Mouse (Mus musculus) kidney, postnatal 36 days (tissue): ENCODE data around the gene Gabbr1.

ENCODE experiments used
- DNase-seq, 2 experiments: peaks; one replicate each; pipeline ENCODE4 v3.0.0; 2021 to 2022; ENCODE audit warnings: mixed read lengths in 2 of 2

The Gabbr1 gene

DNA sequence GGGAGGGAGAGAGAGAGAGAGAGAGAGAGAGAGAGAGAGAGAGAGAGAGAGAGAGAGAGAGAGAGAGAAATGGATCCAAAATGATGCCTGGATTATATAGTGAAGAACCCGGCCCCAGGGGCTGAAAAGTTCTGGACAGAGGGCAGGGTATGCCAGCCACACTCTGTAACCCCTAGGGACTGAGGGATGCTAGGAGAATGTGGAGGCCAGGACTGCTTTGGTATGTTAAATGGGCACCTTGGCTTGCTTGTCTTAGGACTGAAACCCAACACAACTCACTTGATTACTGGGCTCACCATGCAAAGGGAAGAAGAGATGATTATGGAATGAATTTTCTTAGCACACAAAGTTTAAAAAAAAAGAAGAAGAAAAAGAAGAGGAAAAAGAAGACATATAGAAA, 32.4 kb downstream of the Gabbr1 start:
- DNase-seq = no peak

- DNase-seq = no peak
Measured at GRCm38 (mm10) chr17:37078990-37079389, 33.2 kb downstream of the Gabbr1 start.

- DNase-seq = peak; percentile 48 to 69
Measured at GRCm38 (mm10) chr17:37080119-37080518, 34.4 kb downstream of the Gabbr1 start.

DNA sequence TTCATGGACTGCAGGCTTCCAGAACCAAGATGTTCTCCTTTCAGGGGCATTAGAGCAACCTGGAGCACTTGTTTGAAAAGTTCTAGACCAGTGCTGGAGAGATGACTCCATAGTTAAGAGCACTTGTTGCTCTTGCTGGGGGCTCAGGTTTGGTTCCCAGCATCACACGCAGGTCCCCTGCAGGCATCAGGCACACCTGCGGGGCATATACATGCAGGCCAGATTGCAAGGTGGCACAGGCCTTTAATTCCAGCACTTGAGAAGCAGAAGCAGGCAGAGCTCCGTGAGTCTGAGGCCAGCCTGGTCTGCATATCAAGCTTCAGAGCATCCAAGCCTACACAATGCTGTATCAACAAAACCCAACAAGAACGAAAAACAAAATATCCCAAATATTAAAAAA, 35.9 kb downstream of the Gabbr1 start:
- DNase-seq = no peak

DNA sequence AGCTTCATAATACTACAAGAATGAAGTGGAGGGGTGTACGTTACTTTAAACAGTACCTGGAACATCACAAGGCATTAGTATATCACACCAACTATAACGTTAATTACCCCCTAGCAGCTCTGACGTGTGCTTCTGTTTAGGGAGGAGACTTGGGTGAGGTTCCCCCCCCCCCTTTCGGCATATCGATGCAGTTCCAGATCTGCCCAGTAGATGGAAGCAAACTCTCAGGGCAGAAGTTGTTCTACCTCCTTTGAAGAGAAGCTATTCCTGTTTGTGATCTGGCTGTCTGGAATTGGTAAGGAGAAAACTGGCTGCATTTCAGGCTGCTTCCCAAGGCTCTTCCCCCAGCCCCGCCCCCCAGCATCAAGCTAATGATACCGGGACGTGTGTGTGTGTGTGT, 37.6 kb downstream of the Gabbr1 start:
- peak; percentile 41 to 74 for DNase-seq

GRCm38 (mm10) chr17:37084632-37085031, 38.9 kb downstream of the Gabbr1 start:
- DNase-seq = no peak

DNA sequence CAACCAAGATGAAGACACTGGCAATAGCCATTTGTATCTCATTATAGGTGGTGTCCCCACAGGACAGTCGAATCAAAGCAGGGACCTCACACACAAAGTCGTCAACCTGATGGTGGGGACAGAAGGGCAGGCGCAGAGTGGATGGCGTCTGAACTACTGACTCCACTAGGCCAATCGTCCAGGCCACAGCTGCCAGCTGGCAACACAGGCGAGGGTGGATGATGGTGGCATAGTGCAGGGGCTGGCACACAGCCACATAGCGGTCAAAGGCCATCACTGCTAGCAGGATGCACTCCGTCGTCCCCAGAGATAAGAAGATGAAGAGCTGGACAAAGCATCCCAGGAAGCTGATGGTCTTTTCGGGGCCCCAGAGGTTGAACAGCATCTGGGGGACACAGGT, 39.8 kb downstream of the Gabbr1 start:
- DNase-seq = no peak

DNA sequence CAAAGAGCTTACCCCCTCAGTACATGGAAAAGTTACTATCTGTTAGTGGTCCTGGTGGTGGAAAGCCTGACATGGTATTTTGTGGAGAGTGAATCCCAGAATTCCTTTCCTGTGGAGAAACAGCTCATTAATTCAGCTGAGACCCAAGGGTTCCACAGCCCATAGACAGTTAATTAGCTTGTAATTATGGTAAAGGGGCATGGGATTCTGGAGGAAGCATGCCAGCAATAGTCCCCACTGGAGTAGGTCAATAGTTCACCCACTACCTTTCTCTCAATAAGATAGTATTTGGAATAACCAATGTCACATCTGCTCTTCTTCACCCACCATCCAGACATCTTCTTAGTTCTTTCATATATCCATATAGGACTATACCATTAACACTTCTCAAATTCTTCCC, 42.6 kb downstream of the Gabbr1 start, which contains the start of gene Olfr90:
Olfr90 (minus strand) TSS at position 101 of the 400 bp plus-strand sequence.
- DNase-seq = no peak

- DNase-seq = no peak
Measured at GRCm38 (mm10) chr17:37092198-37092597, 46.4 kb downstream of the Gabbr1 start.

- DNase-seq = no peak
Measured at GRCm38 (mm10) chr17:37093289-37093688, 47.5 kb downstream of the Gabbr1 start.

- no peak for DNase-seq
Measured at GRCm38 (mm10) chr17:37098178-37098577, 52.4 kb downstream of the Gabbr1 start, which contains the start of gene Olfr91. TSS of gene Olfr91 (minus strand) at chr17:37098278.

DNA sequence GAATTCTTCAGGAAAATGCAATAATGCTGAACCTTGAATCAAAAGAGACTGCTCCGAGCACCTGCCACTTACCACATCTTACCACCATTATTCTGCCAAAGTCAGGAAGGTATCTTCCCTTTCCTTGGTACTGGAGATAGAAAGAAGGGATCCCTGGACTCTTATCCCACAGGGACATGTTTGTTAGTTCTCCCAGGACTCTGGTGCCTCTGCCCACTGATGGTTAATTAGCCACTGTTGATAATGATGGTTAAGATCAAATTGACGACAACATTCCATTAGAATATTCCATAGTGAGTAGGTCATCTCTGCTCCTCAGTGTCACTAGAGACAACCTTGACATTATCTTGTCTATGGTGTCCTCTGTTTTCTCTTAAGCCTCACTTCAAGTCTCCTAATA, 74.2 kb downstream of the Gabbr1 start, which contains the start of gene Olfr92:
Olfr92 (minus strand) TSS at position 101 of the 400 bp plus-strand sequence.
- DNase-seq = no peak
